Mouse (Mus musculus) erythroblast, embryonic 14.5 days (primary cell): Measurements from ENCODE around the gene Eif4g3. TPM values are rescaled to one million over a fixed set of nuclear protein-coding genes. Genes with fewer than 3 reads are reported as not detected.

Experiments
- H3K27me3 ChIP-seq: 2 replicates; pipeline ENCODE4 v1.6.1; 2012; ENCODE audit warnings: inconsistent platforms; ENCODE audit not compliant: control insufficient read depth
- H3K36me3 ChIP-seq: 2 replicates; pipeline ENCODE4 v1.6.1; 2012; ENCODE audit warnings: mild to moderate bottlenecking, inconsistent platforms; ENCODE audit not compliant: control insufficient read depth
- H3K4me1 ChIP-seq: 2 replicates; pipeline ENCODE4 v1.6.1; 2012; ENCODE audit warnings: inconsistent platforms; ENCODE audit not compliant: control insufficient read depth
- H3K4me3 ChIP-seq: replicated peaks from 2 replicates; pipeline ENCODE3; 2012; ENCODE audit warnings: moderate library complexity, mild to moderate bottlenecking, inconsistent platforms
- H3K9me3 ChIP-seq: 2 replicates; pipeline ENCODE4 v1.6.1; 2012; ENCODE audit warnings: low read length, inconsistent platforms, mixed read lengths; ENCODE audit not compliant: control insufficient read depth
- GATA1 ChIP-seq: IDR thresholded peaks from 2 replicates; pipeline ENCODE4 v1.6.1; 2012; ENCODE audit warnings: low read length, inconsistent platforms, mixed read lengths
- TAL1 ChIP-seq: IDR thresholded peaks from 3 replicates; pipeline ENCODE4 v1.6.1; 2012; ENCODE audit warnings: low read length, inconsistent platforms, mixed read lengths
- polyA plus RNA-seq: library from polyadenylated mRNA; stranded (reverse); fragments of >175 nt; gene quantifications from 2 replicates; pipeline ENCODE4 v1.2.3, GENCODE M21; 2012

Gene Eif4g3
- polyA plus RNA-seq, 1 experiment, result 2.9 TPM

DNA sequence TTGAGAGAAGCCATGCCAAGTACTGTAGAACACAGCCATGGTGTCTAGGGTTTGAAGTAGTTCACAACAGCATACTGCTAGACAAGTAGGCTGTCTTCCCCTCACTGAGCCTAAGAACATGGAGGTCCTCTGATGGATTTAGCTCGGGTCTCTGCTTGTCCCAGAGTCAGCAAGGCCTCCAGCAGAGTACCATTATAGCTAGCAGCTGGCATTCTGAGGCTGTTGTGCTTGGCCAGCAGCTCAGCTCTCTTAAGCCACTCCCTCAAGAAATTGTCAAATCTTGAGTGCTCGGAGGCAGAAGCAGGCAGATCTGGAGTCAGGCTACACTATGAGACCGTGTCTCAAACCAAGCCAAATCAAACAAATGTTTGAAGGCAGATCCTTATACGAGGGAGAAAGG is 5.4 kb downstream of the Eif4g3 start:
- Histone ChIP-seq H3K4me1 (peaks cover 23% of the 10 kb centered on the region), H3K4me3 (no peak overlapping the region), H3K27me3 (peaks cover 1% of the 10 kb centered on the region), H3K9me3 (no peaks in the 10 kb centered on the region), H3K36me3 (peaks cover 62% of the 10 kb centered on the region)
- TF ChIP-seq GATA1 (no peak), TAL1 (no peak)

- TF ChIP-seq TAL1 (no peak), GATA1 (no peak)
- H3K36me3 ChIP-seq, result peaks cover 75% of the 10 kb centered on the region
Measured at GRCm38 (mm10) chr4:138000682-138001081, 7.9 kb downstream of the Eif4g3 start.

DNA sequence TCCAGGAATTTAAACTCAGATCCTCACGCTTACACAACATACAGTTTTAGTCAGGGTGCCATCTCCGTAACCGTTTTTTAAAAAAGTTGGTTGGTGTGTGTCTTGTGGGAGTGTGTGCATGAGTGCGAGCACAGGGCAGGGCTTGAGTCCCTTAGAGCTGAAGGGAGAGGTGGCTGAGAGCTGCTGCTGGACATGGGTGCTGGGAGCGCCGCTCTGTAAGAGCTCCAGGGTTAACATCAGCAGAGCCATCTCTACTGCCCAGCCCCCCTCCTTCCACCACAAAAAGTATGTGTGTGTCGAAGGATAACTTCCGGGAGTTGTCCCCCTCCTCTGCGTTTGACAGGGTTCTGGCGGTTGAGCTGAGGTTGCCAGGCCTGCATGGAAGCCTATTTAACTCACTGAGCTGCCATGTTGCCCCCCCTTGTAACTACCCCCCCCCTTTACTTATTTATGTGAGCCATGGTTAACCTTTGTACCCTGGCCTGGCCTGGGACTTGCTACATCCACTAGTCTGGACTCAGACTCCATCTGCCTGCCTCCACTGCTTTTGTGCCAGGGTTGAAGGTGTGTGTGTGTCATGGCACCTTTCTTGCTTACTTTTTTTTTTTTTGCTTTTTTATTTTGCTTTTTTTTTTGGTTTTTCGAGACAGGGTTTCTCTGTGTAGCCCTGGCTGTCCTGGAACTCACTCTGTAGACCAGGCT is 11.2 kb downstream of the Eif4g3 start:
- no peak for TF ChIP-seq TAL1
- no peak for TF ChIP-seq GATA1
- Histone ChIP-seq H3K36me3 (peaks cover 58% of the 10 kb centered on the region), H3K27me3 (no peaks in the 10 kb centered on the region), H3K9me3 (no peaks in the 10 kb centered on the region), H3K4me1 (no peaks in the 10 kb centered on the region), H3K4me3 (no peak overlapping the region)

More at GRCm38 (mm10) chr4:138000682-138001081, 7.9 kb downstream of the Eif4g3 start:
- H3K4me1 ChIP-seq, result peaks cover 6% of the 10 kb centered on the region
- H3K4me3 ChIP-seq, result no peak overlapping the region
- no peaks in the 10 kb centered on the region for H3K9me3 ChIP-seq
- no peaks in the 10 kb centered on the region for H3K27me3 ChIP-seq

DNA sequence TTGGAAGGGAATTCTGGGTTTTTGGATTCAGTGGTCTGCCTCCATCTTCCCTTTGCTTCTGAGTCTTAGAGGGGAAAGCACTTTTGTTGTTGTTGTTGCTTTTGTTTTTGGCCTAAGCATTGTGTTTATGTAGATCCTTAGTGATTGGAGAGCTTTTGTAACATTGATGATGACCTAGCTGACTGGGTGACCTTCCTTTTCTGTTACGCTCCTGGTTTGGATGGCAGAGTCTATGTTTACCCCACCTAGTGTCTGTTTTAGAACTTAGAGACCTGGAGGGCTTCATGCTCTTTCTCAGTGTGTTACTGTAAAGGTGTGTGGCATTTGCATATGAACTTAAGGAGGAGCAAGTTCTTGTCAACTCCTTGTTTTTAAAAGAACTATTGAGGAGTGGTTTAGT is 13.0 kb downstream of the Eif4g3 start:
- H3K27me3 ChIP-seq, result no peaks in the 10 kb centered on the region
- H3K36me3 ChIP-seq, result peaks cover 49% of the 10 kb centered on the region
- H3K9me3 ChIP-seq, result no peaks in the 10 kb centered on the region
- H3K4me3 ChIP-seq, result no peak overlapping the region
- no peaks in the 10 kb centered on the region for H3K4me1 ChIP-seq
- no peak for TF ChIP-seq TAL1
- TF ChIP-seq GATA1, result no peak

DNA sequence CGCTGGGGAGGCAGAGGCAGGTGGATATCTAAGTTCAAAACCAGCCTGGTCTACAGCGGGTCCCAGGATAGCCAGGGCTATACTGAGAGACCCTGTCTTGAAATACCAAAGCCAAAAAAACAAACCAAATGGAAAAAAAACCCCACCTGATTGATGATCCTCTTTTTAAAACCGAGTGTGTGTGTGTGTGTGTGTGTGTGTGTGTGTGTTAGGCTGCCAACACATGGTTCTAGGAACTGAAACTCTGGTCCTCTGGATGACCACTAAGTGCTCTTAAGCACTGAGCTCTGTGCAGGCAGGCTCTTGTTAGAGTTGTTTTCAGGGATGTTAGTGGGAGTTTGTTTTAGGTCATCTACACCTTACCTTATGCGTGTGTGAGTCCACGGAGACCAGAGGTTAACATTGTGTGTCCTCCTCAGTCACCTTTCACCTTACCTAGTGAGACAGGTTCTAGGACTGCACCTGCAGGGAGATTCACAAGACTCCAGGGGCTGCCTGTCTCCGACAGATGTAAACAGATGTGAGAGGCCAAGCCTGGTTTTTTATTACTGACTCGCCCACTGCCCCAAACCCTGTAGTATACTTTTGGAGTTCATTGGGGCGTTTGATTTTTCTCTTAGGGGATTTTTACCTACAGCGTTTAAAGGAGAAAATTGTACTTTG is 14.3 kb downstream of the Eif4g3 start:
- H3K36me3 ChIP-seq, result peaks cover 51% of the 10 kb centered on the region
- H3K9me3 ChIP-seq, result no peaks in the 10 kb centered on the region
- no peaks in the 10 kb centered on the region for H3K4me1 ChIP-seq

DNA sequence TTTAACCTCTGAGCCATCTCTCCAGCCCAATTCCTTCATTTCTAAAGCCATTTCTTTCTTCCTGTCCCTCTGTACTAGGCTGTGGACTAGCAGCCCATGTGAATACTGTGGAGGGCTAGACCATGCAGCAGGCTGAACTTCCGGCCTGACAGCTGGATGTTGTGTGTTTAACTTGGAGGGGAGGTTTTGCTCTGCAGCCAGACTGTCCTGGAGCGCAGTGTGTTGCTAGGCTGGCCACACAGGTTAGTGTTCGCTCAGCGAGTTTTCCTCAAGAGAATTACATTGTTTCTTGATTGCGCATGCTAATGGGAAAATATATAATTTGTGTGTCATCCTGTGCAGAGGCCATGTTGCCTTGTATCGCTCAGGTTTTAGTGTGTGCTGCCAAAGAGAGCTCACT is 15.8 kb downstream of the Eif4g3 start:
- no peaks in the 10 kb centered on the region for H3K27me3 ChIP-seq
- TF ChIP-seq GATA1, result no peak
- no peak for TF ChIP-seq TAL1
- no peaks in the 10 kb centered on the region for H3K9me3 ChIP-seq
- H3K36me3 ChIP-seq, result peaks cover 52% of the 10 kb centered on the region
- no peaks in the 10 kb centered on the region for H3K4me1 ChIP-seq
- no peak overlapping the region for H3K4me3 ChIP-seq

More for the DNA sequence above, 14.3 kb downstream of the Eif4g3 start:
- H3K27me3 ChIP-seq, result no peaks in the 10 kb centered on the region
- TF ChIP-seq TAL1 (no peak), GATA1 (no peak)
- H3K4me3 ChIP-seq, result no peak overlapping the region

- Histone ChIP-seq H3K4me1 (no peaks in the 10 kb centered on the region; the same call in 1 of the 2 replicates), H3K27me3 (no peaks in the 10 kb centered on the region), H3K36me3 (peaks cover 52% of the 10 kb centered on the region), H3K9me3 (no peaks in the 10 kb centered on the region), H3K4me3 (no peak overlapping the region)
- no peak for TF ChIP-seq TAL1
- no peak for TF ChIP-seq GATA1
Measured at GRCm38 (mm10) chr4:138009786-138010502, 17.1 kb downstream of the Eif4g3 start.

GRCm38 (mm10) chr4:138013723-138014479 is 21.1 kb downstream of the Eif4g3 start:
- no peaks in the 10 kb centered on the region for H3K9me3 ChIP-seq
- no peak for TF ChIP-seq GATA1
- TF ChIP-seq TAL1, result no peak
- H3K36me3 ChIP-seq, result peaks cover 61% of the 10 kb centered on the region
- no peak overlapping the region for H3K4me3 ChIP-seq
- no peaks in the 10 kb centered on the region for H3K27me3 ChIP-seq
- H3K4me1 ChIP-seq, result peaks cover 18% of the 10 kb centered on the region
